Mouse (Mus musculus) cerebellum, postnatal 36 days (tissue): ENCODE data around the gene Hspb11.

Source experiments
- DNase-seq, 2 experiments: peaks; one replicate each; pipeline ENCODE4 v3.0.0; 2021 to 2022; ENCODE audit warnings: mixed read lengths in 2 of 2

The Hspb11 gene

DNA sequence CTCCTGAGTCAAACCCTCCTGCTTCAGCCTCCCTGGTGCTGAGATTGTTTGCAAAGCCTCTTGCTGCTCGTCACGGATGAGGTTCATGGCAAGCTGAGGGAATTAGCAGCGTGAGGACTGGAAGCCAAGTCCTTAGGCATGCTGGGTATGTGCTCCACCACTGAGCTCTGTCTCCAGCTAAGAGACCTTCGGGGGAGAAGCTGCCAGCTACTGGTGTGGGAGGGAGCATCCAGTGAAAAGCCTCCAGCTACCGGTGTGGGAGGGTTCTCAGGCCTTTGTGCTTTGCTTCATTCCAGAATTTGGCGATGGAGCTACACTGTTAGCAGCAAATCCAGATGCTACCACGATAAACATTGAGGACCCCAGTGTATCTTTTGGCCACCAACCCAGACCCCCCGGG lies 65.3 kb downstream of the Hspb11 start:
- no peak for DNase-seq

DNA sequence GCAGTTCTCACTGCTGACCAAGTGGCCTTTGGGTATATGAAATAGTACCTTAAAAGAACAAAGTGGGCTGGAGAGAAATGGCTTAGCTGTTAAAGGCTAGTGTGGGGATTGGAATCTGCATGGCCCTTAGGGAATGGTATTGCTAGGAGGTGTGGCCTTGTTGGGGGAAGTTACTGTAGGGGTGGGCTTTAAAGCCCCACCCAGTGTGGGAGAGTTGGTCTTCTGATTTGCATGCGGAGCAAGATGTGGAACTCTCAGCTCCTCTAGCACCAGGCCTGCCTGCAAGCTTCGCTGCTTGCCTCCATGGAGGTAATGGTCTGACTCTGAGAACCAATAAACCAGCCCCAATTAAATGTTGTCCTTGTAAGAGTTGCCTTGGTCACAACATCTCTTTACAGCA lies 67.6 kb downstream of the Hspb11 start:
- DNase-seq = no peak

DNA sequence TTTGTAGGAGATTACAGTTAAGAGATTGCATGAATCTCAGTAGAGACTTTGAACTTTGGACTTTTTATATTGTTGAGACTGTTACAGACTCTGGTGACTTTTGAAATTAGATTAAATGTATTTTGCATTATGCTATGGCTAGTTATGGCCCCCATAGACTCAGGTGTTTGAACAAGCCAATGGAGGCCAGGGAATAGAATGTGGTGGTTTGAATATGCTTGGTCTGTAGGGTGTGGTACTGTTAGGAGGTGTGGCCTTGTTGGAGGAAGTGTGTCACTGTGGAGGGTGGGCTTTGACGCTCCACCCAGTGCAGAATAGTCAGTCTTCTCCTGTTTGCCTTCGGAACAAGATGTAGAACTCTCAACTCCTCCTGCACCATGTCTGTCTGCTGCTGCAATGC lies 69.7 kb downstream of the Hspb11 start:
- no peak for DNase-seq

DNA sequence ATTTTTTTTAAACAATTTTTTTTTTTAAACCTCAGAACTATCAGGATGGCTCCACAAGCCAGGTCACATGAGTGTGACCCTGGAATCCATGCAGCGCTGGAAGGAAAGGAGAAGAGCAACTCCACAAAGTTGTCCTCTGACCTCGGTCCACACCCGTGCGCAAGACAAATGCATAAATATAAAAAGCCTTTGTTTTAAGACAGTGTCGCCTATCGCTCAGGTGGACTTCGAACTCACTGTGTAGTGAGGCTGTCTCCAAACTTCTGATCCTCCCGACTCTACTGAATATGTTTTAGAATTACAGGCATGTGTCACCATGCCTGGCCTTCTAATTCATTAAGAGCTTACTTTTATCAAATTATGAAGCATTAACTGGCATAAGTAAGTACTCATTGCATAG lies 75.1 kb downstream of the Hspb11 start:
- DNase-seq = no peak
